Mouse (Mus musculus) monocyte, adult 5-6 weeks (primary cell): ENCODE measurements around the gene Zfy2. TPM values are rescaled to one million over a fixed set of nuclear protein-coding genes. Genes with fewer than 3 reads are reported as not detected.

Experiments
- ATAC-seq: fragments of 153-309, 156-312 bp; replicated peaks from 2 replicates; pipeline ENCODE4 v1.8.0; 2017; ENCODE audit warnings: mild to moderate bottlenecking; ENCODE audit not compliant: low TSS enrichment, insufficient number of reproducible peaks, severe bottlenecking, poor library complexity, low FRiP score
- total RNA-seq: library from RNA; stranded (forward); fragments of 200-1000, 200-491, 200-594 nt; gene quantifications from 3 replicates; pipeline ENCODE4 v1.2.3, GENCODE M21; 2017

Gene Zfy2
- total RNA-seq: not detected in 3 replicates

DNA sequence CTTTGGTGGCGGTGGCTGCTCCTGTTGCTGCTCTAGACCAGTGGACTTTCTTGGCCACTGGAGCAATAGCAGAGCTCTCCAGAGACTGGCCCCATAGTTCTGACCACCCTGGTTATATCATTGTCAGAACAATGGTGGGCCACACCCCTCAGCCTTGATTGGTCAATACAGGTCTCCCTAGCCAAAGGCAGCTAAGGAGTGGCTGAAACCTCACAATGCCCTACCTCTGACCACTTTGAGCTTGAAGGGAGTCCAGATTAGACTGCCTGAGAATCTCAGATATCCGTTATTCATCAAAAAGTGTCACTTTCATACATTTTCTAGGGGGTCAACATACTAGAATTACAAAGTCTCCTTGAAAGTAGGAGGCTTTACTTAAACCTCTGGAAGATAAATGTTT lies at the start of gene Zfy2:
Gene Zfy2, minus strand, starts transcription at position 101 of the 400 bp plus-strand sequence.
- no peak for ATAC-seq
